Mouse (Mus musculus) MEL (cell line): Measurements from ENCODE around the gene Letm1.

Source experiments
- EP300 ChIP-seq, 2 experiments: IDR thresholded peaks; 2 replicates each; pipeline ENCODE4 v1.6.1; 2011; ENCODE audit warnings: improper control_type of control experiment in 2 of 2, low read length in 2 of 2, low read depth in 1 of 2, mild to moderate bottlenecking in 1 of 2
- MAZ ChIP-seq: IDR thresholded peaks from 2 replicates; pipeline ENCODE4 v1.6.1; 2012; ENCODE audit warnings: low read depth, mild to moderate bottlenecking, inconsistent platforms, low read length, improper control_type of control experiment
- TCF12 ChIP-seq: IDR thresholded peaks from 2 replicates; pipeline ENCODE4 v1.6.1; 2014; ENCODE audit warnings: low read depth, mild to moderate bottlenecking, inconsistent platforms, low read length, improper control_type of control experiment, moderate library complexity

GRCm38 (mm10) chr5:33707163-33707562, 75.5 kb downstream of the Letm1 start:
- TF ChIP-seq MAZ (no peak), TCF12 (no peak), EP300 (IDR thresholded peaks at IDR 0.05; ENCODE audit: low read depth in 1 of 2, low read length in 2 of 2) (no peak)
